Mouse (Mus musculus) G1E (cell line): ENCODE results near the gene Gse1.

ENCODE experiments used
- CTCF ChIP-seq: IDR thresholded peaks from 2 replicates; pipeline ENCODE4 v1.5.1; 2012; ENCODE audit warnings: low read depth, low read length, inconsistent platforms, mixed read lengths
- GATA1 ChIP-seq: IDR thresholded peaks from 2 replicates; pipeline ENCODE4 v1.6.1; 2012; ENCODE audit warnings: borderline replicate concordance, low read length, inconsistent platforms, mixed read lengths
- GATA2 ChIP-seq: IDR thresholded peaks from 2 replicates; pipeline ENCODE4 v1.6.1; 2012; ENCODE audit warnings: low read depth, low read length, inconsistent platforms, borderline replicate concordance
- POLR2AphosphoS5 ChIP-seq: IDR thresholded peaks from 2 replicates; pipeline ENCODE4 v1.6.1; 2012; ENCODE audit warnings: low read depth, low read length, inconsistent platforms; ENCODE audit not compliant: insufficient replicate concordance
- TAL1 ChIP-seq: conservative IDR thresholded peaks from 2 replicates; pipeline ENCODE4 v1.6.1; 2012; ENCODE audit warnings: low read depth, low read length, inconsistent platforms, mixed read lengths

DNA sequence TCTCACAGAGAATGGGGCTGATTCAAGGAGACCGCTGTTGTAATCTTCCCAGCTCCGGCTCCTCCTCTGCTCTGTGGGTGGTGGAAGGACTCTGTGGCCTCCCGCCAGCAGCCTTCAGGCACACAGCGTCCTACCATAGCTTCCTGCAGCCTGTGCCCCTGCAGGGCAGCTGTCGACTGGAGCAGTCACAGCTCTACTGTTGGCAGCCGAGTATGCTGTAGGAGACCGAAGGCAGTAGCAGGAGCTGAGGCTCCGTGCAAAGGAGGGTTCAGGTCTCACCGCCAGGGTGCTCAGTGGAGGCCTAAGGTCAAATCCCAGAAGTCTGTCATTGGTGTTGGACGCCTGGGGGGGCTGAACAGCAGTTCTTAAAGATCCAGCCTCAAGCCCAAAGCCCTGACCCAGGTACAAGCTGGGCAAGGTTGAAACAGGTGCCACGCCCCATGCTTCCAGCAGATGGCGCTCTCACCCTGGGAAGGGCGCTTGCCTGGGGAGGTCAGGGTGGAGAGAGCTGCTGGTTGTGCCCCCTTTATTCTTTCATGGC lies 72.4 kb downstream of the Gse1 start:
- TF ChIP-seq CTCF, result peak; percentile 93
- TF ChIP-seq GATA1, result no peak
- TF ChIP-seq POLR2AphosphoS5, result no peak
- no peak for TF ChIP-seq TAL1
- no peak for TF ChIP-seq GATA2
